Mouse (Mus musculus): Measurements from ENCODE around the gene Ripor2.
A peak's percentile ranks its signal among the peaks of the same experiment; 100 is the strongest.
"Not testable (repeated sequence)": the region's sequence is repeated elsewhere in the genome, so short reads cannot be mapped to it uniquely, and the experiment has no call there.

The Ripor2 gene

DNA sequence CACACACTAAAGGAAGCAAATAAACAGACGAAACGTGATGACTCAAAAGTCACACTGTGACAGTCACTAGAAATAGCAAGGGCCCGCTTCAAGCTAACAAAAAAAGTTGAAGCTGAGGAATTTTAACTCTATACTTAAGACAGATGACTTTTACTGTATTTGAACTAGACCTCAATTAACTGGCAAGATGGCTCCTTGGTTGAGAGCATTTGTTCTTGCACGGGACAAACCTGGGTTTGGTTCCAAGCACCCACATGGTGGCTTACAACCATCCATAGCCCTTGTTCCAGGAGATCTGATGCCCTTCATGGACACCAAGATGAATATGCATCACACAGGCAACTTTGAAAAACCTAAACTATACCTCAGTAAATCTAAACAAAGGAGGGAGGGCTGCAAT, 180.3 kb downstream of the Ripor2 start:
- DNase-seq (ENCODE audit: low spot score): no peak

DNA sequence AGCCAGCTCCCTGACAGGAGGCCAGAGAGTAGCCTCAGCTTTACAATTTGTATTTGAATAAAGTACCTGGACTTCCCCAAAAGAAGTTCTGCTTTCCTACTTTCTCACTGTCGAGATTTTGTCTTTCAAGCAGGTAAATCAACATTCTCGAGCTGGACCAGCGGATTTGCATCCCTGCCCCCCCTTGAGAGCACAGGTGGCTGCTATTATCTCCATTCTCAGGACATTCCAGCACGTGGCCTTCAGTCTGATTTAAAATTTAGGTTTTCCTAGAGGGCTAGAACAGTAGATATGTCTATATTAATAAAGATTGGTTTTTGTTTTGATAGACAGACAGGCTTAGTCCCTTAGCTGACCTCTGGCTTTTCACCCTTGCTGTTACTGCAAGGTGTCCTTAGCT, 185.8 kb downstream of the Ripor2 start:
- DNase-seq (ENCODE audit: low spot score): not testable (repeated sequence)

DNA sequence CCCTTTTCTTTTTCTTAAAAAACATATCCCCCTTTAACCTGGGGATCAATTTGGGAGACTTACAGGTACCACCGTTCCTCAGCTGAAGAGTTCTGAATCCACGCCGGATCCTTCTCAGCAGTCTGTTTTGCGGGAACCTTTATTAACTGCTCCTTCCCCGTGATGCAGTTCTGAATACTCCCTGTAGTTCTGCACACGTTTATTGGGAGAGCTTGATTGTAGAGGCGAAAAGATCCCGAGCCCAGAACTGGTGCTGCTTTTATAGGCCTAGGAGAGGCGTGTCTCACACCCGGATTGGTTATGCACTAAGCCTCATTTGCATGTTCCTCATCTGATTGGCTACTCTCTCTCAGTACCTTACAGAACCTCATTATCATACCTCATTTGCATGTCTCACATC, 189.5 kb downstream of the Ripor2 start:
- not testable (repeated sequence) for DNase-seq (ENCODE audit: low spot score)

DNA sequence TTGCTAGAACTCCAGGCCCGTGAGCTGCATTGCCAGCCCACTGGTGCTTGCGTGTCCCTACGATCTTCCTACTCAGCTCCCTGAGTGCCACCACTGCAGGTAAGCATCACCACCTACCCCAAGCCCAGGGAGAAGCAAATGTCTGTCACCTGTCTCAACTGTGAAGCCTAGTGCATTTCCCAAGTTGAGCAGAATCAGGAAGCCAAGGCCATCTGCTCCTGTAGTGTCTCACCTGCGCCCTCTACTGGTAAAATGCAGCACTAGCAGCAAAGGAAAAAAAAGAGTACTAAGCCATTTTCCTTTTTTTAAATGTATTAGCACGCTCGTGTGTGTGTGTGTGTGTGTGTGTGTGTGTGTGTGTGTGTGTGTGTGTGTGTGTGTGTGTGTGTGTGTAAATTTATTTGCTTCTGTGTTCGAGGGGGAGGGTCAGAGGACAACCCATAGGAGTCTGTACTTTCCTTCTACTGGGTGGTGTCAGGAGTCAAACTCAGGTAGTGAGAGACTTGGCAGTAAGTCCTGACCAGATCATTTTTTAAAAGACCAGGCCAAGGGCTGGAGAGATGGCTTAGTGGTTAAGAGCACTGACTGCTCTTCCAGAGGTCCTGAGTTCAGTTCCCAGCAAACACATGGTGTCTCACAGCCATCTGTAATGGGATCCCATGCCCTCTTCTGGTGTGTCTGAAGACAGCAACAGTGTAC, 194.3 kb downstream of the Ripor2 start:
- DNase-seq (ENCODE audit: low spot score): peak; percentile 84

DNA sequence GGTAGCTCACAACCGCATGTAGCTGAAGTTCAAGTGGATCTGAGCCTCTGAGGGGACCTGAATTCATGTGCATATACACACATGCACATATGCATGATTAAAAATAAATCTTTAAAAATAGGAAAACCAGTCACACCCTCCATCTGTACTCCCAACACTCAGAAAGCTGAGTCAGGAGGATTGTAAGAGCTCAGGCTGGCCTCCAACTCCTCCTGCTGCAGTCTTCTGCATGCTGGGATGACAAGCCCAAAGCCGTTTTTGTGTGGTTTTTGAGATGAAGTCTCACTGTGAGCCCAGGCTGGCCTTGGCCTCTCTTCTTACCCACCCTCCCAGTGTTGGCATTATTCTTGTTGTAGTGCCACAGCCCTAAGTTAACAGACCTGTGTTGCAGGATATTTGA, 196.0 kb downstream of the Ripor2 start:
- DNase-seq (ENCODE audit: low spot score): no peak

DNA sequence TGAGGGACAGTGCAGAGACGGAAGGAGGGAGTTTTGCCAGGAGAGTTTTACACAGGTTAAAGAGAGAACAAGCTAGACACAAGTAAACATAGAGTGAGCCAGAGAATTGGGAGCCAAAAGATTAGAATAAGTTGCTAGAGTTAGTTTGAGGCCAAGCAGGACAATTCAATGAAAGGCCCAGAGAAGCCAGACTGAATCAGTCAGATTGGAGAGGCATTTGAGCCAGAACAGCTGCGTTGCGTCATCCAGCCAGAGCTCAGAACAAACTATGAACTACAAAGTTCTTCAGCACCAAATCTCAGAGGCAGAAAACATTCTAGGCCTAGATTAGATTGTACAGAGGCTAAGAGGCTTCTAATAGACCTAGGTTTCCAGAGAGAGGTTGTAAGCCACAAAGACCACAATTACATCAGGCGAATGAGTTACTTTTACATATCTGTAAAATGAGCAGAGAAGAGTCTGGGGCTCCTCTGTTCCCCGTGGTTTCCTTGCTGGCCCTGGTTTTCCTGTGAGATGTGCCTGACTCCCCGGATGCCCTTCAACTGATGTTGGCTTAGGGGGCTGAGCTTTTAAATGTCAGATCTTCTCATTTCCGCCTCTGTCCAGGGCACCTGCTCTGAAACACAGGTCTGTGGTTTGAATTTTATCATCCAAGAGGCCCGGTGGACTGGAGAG, 196.9 kb downstream of the Ripor2 start:
- no peak for DNase-seq (ENCODE audit: low spot score)

DNA sequence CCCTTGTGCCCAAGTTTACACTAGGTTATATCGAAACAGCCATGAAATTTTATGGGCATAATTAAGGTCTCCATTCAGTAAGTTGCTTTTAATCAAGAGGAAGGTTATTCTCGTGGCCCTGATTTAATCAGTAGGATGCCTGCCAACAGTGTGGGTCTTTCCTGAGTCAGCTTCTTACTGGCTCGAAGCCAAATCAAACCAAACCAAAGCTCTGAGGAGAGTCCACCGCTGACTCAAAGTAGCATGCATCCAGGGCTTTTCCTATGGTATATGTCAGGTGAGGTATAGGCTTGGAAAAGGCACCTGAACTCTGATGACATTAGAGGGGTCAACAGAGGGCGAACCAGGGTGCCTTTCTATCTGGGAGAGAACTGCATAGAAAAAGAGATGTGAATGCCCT, 199.9 kb downstream of the Ripor2 start:
- no peak for DNase-seq (ENCODE audit: low spot score)
